Mouse (Mus musculus): Measurements from ENCODE around the gene Stat5b. TPM values are rescaled to one million over a fixed set of nuclear protein-coding genes. Genes with fewer than 3 reads are reported as not detected.

Stat5b gene
- polyA plus RNA-seq (2015; fragmentation: Nextera tagmentation; extraction: Ambion mirVana), result 16.1 and 17.3 TPM in 2 replicates

DNA sequence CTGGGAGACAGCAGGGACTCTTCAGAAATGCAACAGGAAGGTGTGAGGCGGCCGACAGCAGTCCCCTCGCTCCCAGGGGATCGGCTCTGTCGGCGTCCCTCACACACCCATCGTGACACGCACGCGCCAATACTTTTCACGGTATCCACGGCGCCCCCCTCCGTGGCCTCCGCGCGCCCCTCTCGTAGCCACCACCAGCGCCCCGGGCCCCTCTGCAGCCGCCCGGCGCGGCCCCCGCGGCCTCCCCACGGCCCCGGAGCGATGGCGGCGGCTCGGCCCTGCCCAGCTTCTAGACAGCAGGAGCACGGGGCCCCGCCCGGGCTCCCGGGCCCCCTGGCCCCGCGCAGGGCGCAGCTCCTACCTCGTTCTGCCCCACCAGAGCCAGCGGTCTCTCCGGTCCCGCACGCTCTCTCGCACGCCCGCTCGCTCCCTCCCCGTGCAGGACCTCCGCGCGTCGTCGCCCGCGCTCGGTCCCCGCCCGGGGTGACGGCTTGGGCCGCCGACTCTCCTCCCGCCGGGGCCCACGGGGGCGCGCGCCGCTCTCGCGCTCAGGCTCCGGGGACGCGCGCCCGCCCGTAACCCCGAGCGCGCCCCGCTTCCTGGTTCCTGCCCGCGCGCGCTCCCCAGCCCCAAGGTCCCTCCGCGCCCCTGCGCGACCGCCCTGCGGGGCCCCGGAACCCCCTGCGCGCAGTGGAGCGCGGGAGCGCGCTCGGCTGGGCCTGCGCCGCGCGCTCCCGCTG lies at the start of gene Stat5b:
Gene Stat5b, minus strand, starts transcription at position 687 of the 740 bp plus-strand sequence.
- 0 out of 2 replicates have a peak, but pooled peaks cover 2% of the 10 kb centered on the region for H3K4me1 ChIP-seq (replicated peaks; ENCODE audit: control insufficient read depth, insufficient read depth)
- no peaks in the 10 kb centered on the region for H3K36me3 ChIP-seq (ENCODE audit: control insufficient read depth, insufficient read depth, low read length)
- peak within 1 kb of the TSS; percentile 90 for H3K4me2 ChIP-seq (replicated peaks; ENCODE audit: low read depth)
- under 1% methylated on average over 58 of the region's 104 CpGs for WGBS
- TF ChIP-seq EP300 (optimal IDR thresholded peaks at IDR 0.05) (no peak), CTCF (IDR thresholded peaks at IDR 0.05; ENCODE audit: low read depth) (no peak)
- H3K27me3 ChIP-seq (ENCODE audit: control insufficient read depth, insufficient read depth, low read length), result no peaks in the 10 kb centered on the region
- H3K9me3 ChIP-seq (ENCODE audit: control insufficient read depth, low read length), result no peaks in the 10 kb centered on the region
- peak; percentile 76 for ATAC-seq (ENCODE audit: low FRiP score, low TSS enrichment)
- H3K27ac ChIP-seq (replicated peaks), result peak within 1 kb of the TSS; percentile 96
- peak within 1 kb of the TSS; percentile 98 for H3K4me3 ChIP-seq (ENCODE audit: low read depth, low read length)
- H3K9ac ChIP-seq (ENCODE audit: low read length), result peak within 1 kb of the TSS; percentile 98
- DNase-seq (ENCODE audit: low spot score), result peak; percentile 84

DNA sequence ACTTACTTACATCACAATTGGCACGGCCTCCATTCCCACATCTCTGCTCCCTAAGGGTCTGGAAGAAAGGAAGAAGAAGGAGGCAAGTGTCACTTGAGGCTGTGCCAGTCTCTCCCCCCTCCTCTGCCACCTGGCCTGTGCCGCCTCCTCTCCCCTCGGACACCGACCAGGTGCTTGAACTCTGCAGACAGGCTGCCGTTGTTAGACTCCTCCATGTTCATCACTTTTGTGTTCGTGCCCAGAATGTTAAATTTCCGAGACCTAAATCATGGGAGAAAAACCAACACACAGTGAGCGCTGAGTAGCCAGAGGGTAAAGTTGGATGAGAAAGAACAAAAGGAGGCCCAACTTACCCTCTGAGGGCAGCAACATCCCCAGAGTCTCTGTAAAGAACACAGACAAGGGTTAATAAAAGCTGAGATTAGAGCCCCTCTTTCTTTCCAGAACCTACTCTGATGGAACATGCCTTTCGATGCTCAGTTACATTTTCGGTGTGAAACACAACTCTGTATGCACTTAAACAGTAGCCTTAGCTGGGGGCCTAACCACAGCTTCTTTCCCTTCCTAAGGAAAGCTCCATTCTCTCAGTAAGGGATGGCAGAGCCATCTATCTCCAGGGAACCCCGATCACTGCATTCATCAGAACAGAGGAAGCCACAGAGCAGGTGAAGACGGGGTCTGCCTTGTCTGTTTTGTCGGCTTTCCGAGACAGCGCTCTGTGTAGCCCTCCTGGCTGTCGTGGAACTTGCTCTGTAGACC lies 48.1 kb upstream of the Stat5b start:
- no peaks in the 10 kb centered on the region for H3K4me1 ChIP-seq (replicated peaks; ENCODE audit: control insufficient read depth, insufficient read depth)
- H3K27ac ChIP-seq (replicated peaks), result no peak overlapping the region
- no peak overlapping the region for H3K4me2 ChIP-seq (replicated peaks; ENCODE audit: low read depth)
- peaks cover 39% of the 10 kb centered on the region for H3K36me3 ChIP-seq (ENCODE audit: control insufficient read depth, insufficient read depth, low read length)
- 79% methylated on average over 16 of the region's 16 CpGs for WGBS
- no peak for ATAC-seq (ENCODE audit: low FRiP score, low TSS enrichment)
- H3K4me3 ChIP-seq (ENCODE audit: low read depth, low read length), result no peak overlapping the region
- no peak for DNase-seq (ENCODE audit: low spot score)
- no peaks in the 10 kb centered on the region for H3K9me3 ChIP-seq (ENCODE audit: control insufficient read depth, low read length)
- H3K27me3 ChIP-seq (ENCODE audit: control insufficient read depth, insufficient read depth, low read length), result no peaks in the 10 kb centered on the region
- no peak for TF ChIP-seq CTCF (IDR thresholded peaks at IDR 0.05; ENCODE audit: low read depth)
- no peak for TF ChIP-seq EP300 (optimal IDR thresholded peaks at IDR 0.05)
- no peak overlapping the region for H3K9ac ChIP-seq (ENCODE audit: low read length)

DNA sequence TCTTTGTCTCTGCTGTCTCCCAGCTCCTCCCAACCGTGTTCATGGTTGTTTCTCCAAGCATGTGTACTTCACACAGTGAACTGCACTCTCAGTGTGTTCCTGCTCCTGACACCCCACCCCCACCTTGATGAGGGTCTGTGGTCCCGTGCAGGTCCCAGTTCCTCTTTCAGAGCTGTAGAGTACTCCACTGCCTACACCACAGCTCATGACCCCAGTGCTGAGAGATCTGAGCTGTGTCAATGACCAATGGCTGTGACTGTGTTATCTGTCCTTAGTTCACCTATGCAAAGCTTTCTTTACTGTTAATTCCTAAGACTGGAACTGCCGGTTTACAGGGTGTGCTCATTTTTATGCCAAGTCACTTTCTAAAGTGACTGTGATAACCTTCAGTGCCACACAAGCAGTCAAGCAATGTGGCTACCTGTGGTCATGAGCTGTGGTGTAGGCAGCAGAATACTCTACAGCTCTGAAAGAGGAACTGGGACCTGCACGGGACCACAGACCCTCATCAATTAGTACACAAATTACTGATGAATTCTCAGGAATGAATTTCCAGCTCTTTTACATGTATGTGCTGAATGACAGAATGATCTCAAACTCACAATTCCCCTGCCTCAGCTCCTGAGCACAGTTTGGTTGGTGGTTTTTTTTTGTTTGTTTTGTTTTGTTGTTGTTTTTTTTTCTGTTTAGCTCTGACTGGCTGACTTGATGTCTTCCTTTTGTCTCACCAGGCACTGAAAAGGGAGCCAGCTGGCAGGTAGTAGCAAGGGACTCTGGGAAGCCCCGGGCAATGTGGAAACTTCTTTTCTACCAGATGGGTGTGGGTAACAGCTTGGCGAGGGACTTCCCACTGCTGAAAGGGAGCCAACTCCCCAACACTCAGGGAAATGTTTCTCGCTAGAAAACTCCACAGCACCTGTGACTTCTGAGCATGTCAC lies 47.0 kb upstream of the Stat5b start:
- ATAC-seq (ENCODE audit: low FRiP score, low TSS enrichment) (peak; percentile 77), DNase-seq (ENCODE audit: low spot score) (no peak)
- no peaks in the 10 kb centered on the region for H3K27me3 ChIP-seq (ENCODE audit: control insufficient read depth, insufficient read depth, low read length)
- H3K4me2 ChIP-seq (replicated peaks; ENCODE audit: low read depth), result no peak overlapping the region
- no peaks in the 10 kb centered on the region for H3K9me3 ChIP-seq (ENCODE audit: control insufficient read depth, low read length)
- H3K4me1 ChIP-seq (replicated peaks; ENCODE audit: control insufficient read depth, insufficient read depth), result no peaks in the 10 kb centered on the region
- no peak overlapping the region for H3K4me3 ChIP-seq (ENCODE audit: low read depth, low read length)
- H3K27ac ChIP-seq (replicated peaks), result no peak overlapping the region
- H3K9ac ChIP-seq (ENCODE audit: low read length), result no peak overlapping the region
- 65% methylated on average over 7 of the region's 7 CpGs for WGBS
- no peak for TF ChIP-seq EP300 (optimal IDR thresholded peaks at IDR 0.05)
- H3K36me3 ChIP-seq (ENCODE audit: control insufficient read depth, insufficient read depth, low read length), result peaks cover 32% of the 10 kb centered on the region

DNA sequence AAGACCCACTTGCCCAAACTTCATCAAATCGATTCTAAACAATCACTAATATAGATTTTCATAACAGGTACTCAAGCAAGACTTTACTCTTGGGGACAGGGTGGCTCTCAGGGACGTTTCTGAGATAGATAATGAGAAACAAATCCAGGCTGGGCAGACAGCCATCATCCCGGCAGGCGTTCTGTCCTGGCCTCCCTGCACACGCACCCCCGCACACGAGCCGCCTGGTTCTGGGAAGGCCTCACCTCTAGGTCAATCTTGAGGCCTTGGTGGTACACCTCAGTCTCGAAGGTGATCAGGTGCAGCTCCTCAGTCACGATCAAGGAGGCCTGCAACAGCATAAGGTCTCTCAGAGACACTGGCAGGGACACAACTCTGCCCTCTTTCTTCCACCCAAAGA lies 45.6 kb upstream of the Stat5b start:
- DNase-seq (ENCODE audit: low spot score), result no peak
- no peaks in the 10 kb centered on the region for H3K27me3 ChIP-seq (ENCODE audit: control insufficient read depth, insufficient read depth, low read length)
- no peak overlapping the region for H3K9ac ChIP-seq (ENCODE audit: low read length)
- no peak overlapping the region for H3K4me3 ChIP-seq (ENCODE audit: low read depth, low read length)
- ATAC-seq (ENCODE audit: low FRiP score, low TSS enrichment), result no peak
- H3K4me2 ChIP-seq (replicated peaks; ENCODE audit: low read depth), result no peak overlapping the region
- 71% methylated on average over 10 of the region's 10 CpGs for WGBS
- no peaks in the 10 kb centered on the region for H3K9me3 ChIP-seq (ENCODE audit: control insufficient read depth, low read length)
- no peak overlapping the region for H3K27ac ChIP-seq (replicated peaks)
- TF ChIP-seq CTCF (IDR thresholded peaks at IDR 0.05; ENCODE audit: low read depth) (no peak), EP300 (optimal IDR thresholded peaks at IDR 0.05) (no peak)
- no peaks in the 10 kb centered on the region for H3K4me1 ChIP-seq (replicated peaks; ENCODE audit: control insufficient read depth, insufficient read depth)
- peaks cover 26% of the 10 kb centered on the region for H3K36me3 ChIP-seq (ENCODE audit: control insufficient read depth, insufficient read depth, low read length)

DNA sequence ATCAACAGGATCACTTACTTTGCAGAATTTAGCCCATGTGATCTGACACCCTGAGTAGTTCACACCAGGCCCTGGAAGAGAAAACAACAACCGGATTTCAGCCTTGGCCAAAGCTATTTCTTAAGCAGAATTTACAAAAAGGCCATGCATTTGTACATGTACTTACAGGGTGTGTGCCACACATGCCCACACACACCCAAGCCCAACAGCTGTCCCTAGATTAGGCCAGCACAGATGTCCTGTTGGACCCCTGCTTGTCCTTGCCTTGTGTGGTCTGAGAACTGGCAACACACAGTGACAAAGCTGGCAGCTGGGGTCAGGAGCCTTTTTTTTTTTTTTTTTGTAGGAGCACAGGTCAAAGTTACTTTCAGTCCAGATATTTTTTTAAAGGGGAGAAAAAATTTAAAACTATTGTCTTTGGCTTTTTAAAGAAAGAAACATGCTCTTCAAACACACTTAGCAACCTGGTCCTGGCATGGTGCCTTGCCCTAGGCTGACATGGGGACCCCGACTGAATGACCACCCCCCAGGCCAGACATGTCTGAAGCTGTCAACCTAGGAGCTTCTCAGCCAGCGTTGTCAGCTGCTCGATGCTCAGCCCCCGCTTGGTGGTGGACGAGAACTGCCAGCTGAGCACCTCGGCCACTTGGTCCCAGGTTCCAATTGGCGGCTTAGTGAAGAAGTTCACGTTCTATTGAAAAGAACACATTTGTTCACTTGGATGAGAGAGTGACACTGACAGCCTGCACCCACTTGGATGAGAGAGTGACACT lies 43.8 kb upstream of the Stat5b start:
- DNase-seq (ENCODE audit: low spot score) (no peak), ATAC-seq (ENCODE audit: low FRiP score, low TSS enrichment) (no peak)
- Histone ChIP-seq H3K27me3 (ENCODE audit: control insufficient read depth, insufficient read depth, low read length) (no peaks in the 10 kb centered on the region), H3K9me3 (ENCODE audit: control insufficient read depth, low read length) (no peaks in the 10 kb centered on the region), H3K27ac (replicated peaks) (0 out of 2 replicates have a peak overlapping the region, but pooled peaks have one; percentile 36), H3K9ac (ENCODE audit: low read length) (no peak overlapping the region), H3K4me2 (replicated peaks; ENCODE audit: low read depth) (no peak overlapping the region), H3K4me3 (ENCODE audit: low read depth, low read length) (no peak overlapping the region), H3K4me1 (replicated peaks; ENCODE audit: control insufficient read depth, insufficient read depth) (no peaks in the 10 kb centered on the region), H3K36me3 (ENCODE audit: control insufficient read depth, insufficient read depth, low read length) (peaks cover 31% of the 10 kb centered on the region)
- 76% methylated on average over 9 of the region's 9 CpGs for WGBS
- no peak for TF ChIP-seq EP300 (optimal IDR thresholded peaks at IDR 0.05)
- no peak for TF ChIP-seq CTCF (IDR thresholded peaks at IDR 0.05; ENCODE audit: low read depth)
